Mouse (Mus musculus) mesoderm, embryonic 11.5 days (tissue): ENCODE measurements at regions not wholly inside any gene's neighbourhood (a gene's known extent, or its start where the extent isn't known, plus 50 kb on each side); places are given as distances from the start of the nearest gene placed in this dataset.

ENCODE experiments used
- DNase-seq: peaks from one replicate; pipeline ENCODE4 v3.0.0-alpha.2; 2012; ENCODE audit warnings: low read depth, low spot score

- DNase-seq = no peak
These were observed 534.7 kb upstream of the Zic4 start for GRCm38 (mm10) chr9:90827474-90827873.

- DNase-seq = no peak
These were observed 533.5 kb upstream of the Zic4 start for GRCm38 (mm10) chr9:90828701-90829100.

DNA sequence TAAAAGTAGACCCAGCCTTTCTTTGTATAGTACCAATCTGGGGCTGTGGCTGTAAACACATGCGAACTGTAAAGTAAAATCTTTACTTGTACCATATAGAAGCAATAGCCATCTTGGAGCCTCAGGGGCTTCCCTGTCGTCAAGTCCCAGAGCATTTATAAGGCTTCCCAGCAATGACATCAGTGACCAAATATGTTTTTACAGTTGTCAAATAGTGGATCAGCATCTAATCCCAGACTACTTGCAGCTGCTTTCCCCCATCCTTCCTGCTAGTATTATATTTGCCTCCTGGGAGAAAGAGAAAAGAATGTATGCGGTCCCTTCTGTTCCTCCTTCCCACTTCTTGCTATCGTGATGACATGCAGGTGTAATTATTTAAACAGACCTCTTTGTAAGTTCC is 531.5 kb upstream of the Zic4 start:
- peak; percentile 36 for DNase-seq

GRCm38 (mm10) chr9:90833743-90834539 is 528.3 kb upstream of the Zic4 start:
- no peak for DNase-seq

GRCm38 (mm10) chr9:90838184-90838926 is 523.9 kb upstream of the Zic4 start:
- DNase-seq = no peak

GRCm38 (mm10) chr9:90851044-90851443 is 511.2 kb upstream of the Zic4 start:
- no peak for DNase-seq

DNA sequence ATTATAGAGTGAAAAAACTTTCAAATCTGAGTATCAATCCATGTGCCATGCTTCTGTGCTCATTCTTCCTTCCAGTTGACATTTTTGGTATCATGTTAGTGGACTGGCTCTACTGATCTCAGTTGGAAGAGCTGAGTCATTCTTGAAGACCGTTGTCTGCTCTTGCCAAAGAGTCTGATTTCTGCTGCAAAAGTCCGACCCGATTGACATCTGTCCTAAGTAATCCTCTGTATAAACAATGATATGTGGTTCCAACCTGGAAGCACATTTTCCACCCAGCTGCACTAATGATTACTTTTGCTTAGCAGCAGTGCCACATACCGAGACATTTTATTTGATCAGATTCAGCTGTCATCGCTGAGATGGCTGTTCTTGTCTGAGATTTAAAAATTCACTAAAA is 490.6 kb upstream of the Zic4 start:
- no peak for DNase-seq

DNA sequence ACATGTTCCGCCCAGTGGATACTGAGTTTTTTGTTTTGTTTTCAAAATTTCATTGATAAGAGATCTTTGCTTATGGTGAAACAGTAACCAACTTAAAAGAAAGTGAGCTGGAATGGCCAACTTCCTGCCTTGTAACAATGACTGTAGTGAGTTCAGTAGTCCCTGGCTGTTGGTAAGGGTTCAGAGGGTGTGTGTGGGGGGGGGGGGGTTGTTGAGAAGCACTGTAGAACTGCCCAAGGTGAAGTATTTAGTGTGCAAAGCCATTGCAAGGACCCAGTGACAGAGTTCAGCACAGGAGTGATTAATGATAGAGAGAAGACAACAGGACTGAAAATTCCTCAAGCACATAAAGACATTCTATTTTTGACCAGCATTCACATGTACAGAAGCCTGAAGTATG is 477.7 kb upstream of the Zic4 start:
- no peak for DNase-seq

DNA sequence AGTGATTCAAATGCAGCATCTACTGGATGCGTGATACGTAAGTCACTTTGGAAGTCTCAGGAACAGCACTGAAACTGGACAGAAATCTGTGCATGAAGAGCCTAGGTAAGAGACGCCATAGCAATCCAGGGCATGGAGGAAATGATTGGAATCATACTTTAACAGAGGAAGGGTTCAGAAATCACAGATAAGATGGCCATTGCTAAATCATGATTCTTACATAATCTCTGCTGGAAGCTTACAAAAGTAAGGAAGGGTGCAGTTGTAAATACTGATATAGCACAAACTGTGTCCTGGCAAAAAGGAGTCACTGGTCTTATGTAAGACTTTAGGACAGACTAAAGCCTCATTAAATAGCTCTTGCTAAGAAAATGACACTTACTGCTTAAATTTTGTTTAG is 474.8 kb upstream of the Zic4 start:
- DNase-seq = no peak

GRCm38 (mm10) chr9:90890801-90891200 is 471.4 kb upstream of the Zic4 start:
- no peak for DNase-seq

GRCm38 (mm10) chr9:90892816-90893215 is 469.4 kb upstream of the Zic4 start:
- no peak for DNase-seq

- peak; percentile 9 for DNase-seq
These were observed 458.7 kb upstream of the Zic4 start for GRCm38 (mm10) chr9:90903557-90903956.

DNA sequence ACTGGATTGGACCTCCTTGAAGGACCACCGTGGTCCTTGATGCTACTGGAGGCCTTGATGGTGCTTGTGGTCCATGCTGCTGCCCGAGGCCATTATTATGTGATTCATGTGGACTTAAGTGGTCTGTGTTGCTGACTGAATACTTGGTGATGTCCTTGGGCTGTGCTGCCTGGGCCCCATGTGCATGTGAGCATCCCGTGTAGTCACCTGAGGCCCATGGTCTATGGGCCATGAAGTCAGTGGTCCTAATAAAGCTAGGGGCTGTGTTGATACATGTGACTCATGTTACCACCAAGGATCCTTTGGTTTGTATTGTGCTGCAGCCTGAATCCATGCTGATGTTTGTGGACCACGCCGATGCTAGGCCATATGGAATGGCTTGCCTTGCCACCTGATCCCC is 456.1 kb upstream of the Zic4 start:
- DNase-seq = no peak

- no peak for DNase-seq
These were observed 455.5 kb upstream of the Zic4 start for GRCm38 (mm10) chr9:90906684-90907083.

- no peak for DNase-seq
These were observed 407.6 kb upstream of the Zic4 start for GRCm38 (mm10) chr9:90954613-90955012.

GRCm38 (mm10) chr9:90961436-90961835 is 400.8 kb upstream of the Zic4 start:
- DNase-seq = no peak

DNA sequence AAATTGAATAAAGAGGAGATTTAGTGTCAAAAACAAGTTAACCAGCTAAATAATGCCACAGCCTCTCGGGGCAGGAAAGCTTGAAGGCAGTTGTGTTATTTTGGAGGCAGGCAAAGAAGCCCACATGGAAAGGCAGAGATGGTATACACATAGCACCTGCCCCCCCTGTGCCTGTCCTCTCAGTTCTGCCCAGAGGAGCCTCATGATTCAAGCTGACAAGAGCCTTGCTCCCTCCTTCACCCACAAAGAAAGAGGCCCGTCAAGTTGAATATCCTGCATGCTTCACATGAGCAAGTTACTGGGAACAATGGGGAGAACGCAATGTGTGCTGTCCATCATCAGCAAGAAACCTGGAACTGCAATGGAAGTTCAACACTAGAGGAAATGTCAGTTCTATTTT is 398.2 kb upstream of the Zic4 start:
- no peak for DNase-seq

GRCm38 (mm10) chr9:90978730-90979129 is 383.5 kb upstream of the Zic4 start:
- DNase-seq = no peak

- no peak for DNase-seq
These were observed 382.0 kb upstream of the Zic4 start for GRCm38 (mm10) chr9:90980023-90980802.

DNA sequence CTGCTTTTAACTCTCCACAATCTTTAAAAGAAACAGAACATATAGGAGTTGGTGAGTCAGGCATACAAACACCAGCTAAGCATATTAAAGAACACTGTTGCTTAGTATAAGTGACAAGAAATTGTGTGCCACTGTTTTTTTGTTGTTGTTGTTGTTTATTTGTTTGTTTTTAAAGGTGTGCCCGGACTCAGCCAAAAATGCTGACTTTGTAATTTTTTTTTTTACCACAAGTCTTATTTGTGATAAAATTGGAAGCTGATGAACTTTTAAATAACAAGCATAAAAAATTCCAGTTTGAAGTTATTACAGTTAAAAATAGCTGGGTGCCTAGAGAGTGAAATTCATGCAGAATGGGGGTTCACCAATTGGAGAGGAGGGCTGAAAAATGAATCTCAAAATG is 363.0 kb upstream of the Zic4 start:
- no peak for DNase-seq

- DNase-seq = peak; percentile 44
These were observed 358.0 kb upstream of the Zic4 start for GRCm38 (mm10) chr9:91004214-91004613.

GRCm38 (mm10) chr9:91040546-91040945 is 321.7 kb upstream of the Zic4 start:
- DNase-seq = peak; percentile 61
